Mouse (Mus musculus) forebrain, embryonic 11.5 days (tissue): Measurements from ENCODE around the gene Tcf20. TPM values are rescaled to one million over a fixed set of nuclear protein-coding genes. Genes with fewer than 3 reads are reported as not detected.
A peak's percentile ranks its signal among the peaks of the same experiment; 100 is the strongest.

Experiments used
- ATAC-seq: fragments of 200-750 bp; cut with Nextera tagmentation; replicated peaks from 2 replicates; pipeline ENCODE4 v1.8.0; 2017; ENCODE audit warnings: moderate TSS enrichment; ENCODE audit not compliant: low FRiP score
- DNase-seq: peaks from one replicate; pipeline ENCODE4 v3.0.0-alpha.2; 2017; ENCODE audit warnings: low spot score
- H3K27ac ChIP-seq: fragments of 300-500 bp; sonication (generic); 2 replicates; pipeline ENCODE4 v1.5.1; 2014; ENCODE audit warnings: low read depth, low read length
- H3K27me3 ChIP-seq: fragments of 300-500 bp; sonication (generic); 2 replicates; pipeline ENCODE4 v1.6.1; 2014; ENCODE audit warnings: mild to moderate bottlenecking, low read length, mixed read lengths; ENCODE audit not compliant: control insufficient read depth, insufficient read depth
- H3K36me3 ChIP-seq: fragments of 300-500 bp; sonication (generic); 2 replicates; pipeline ENCODE4 v1.6.1; 2014; ENCODE audit warnings: mild to moderate bottlenecking, low read length, moderate library complexity, mixed read lengths; ENCODE audit not compliant: control insufficient read depth, insufficient read depth
- H3K4me1 ChIP-seq: fragments of 300-500 bp; sonication (generic); replicated peaks from 2 replicates; pipeline ENCODE4 v1.6.1; 2014; ENCODE audit warnings: low read length, mixed read lengths; ENCODE audit not compliant: control insufficient read depth, insufficient read depth
- H3K4me2 ChIP-seq: fragments of 300-500 bp; sonication (generic); 2 replicates; pipeline ENCODE4 v1.6.1; 2014; ENCODE audit warnings: low read depth, mild to moderate bottlenecking, low read length, moderate library complexity, mixed read lengths; ENCODE audit not compliant: severe bottlenecking
- H3K4me3 ChIP-seq: fragments of 300-500 bp; sonication (generic); 2 replicates; pipeline ENCODE4 v1.5.1; 2014; ENCODE audit warnings: low read depth, low read length
- H3K9ac ChIP-seq: fragments of 300-500 bp; sonication (generic); 2 replicates; pipeline ENCODE4 v1.6.1; 2014; ENCODE audit warnings: low read length
- H3K9me3 ChIP-seq: fragments of 300-500 bp; sonication (generic); 2 replicates; pipeline ENCODE4 v1.6.1; 2016; ENCODE audit warnings: low read length, mixed read lengths; ENCODE audit not compliant: control insufficient read depth
- WGBS: fragments of 180-500 bp; shearing (Covaris S2); extraction: QIAGEN DNeasy Blood & Tissue Kit; methylation state at CpG from one replicate; pipeline ENCODE4 v1.1.7; 2014; 5-methylcytosine and 5-hydroxymethylcytosine counted together
- polyA plus RNA-seq: library from polyadenylated mRNA; unstranded; fragments of >200 nt; fragmentation: Nextera tagmentation; extraction: Ambion mirVana; gene quantifications from 2 replicates; pipeline ENCODE4 v1.2.1, GENCODE M21; 2014

The Tcf20 gene
- polyA plus RNA-seq, 1 experiment from 2014 or later: 12.6 TPM

GRCm38 (mm10) chr15:82920895-82921515 is 66.7 kb downstream of the Tcf20 start:
- peak; percentile 78 for DNase-seq
- Histone ChIP-seq H3K4me3 (no peak overlapping the region), H3K27me3 (peaks cover 2% of the 10 kb centered on the region), H3K9ac (no peak overlapping the region), H3K9me3 (no peaks in the 10 kb centered on the region), H3K36me3 (no peaks in the 10 kb centered on the region), H3K27ac (peak overlapping the region; percentile 14; the same call in 1 of the 2 replicates), H3K4me2 (peak overlapping the region; percentile 20; the same call in 1 of the 2 replicates), H3K4me1 (peaks cover 52% of the 10 kb centered on the region)
- ATAC-seq: peak; percentile 64
- WGBS: 3% methylated on average over 13 of the region's 13 CpGs

DNA sequence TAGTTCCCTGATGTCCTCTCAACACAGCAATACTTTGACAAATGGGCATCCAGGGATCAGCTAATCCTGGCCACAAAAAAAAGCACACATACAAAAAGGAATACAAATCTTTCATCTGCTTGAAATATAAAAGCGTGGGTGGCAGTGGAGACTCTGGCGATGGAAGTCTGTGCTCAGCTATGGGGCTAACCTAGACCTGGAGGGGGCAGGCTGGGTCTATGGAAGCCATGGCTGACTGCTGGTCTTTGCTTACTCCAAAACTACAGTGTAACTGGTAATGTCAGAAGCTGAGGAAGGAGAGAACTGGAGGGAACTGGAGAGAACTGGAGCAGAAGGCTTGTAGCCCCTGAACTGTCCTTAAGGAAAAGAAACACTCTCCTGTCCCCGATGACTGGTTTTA is 69.7 kb downstream of the Tcf20 start:
- 77% methylated on average over 3 of the region's 3 CpGs for WGBS
- peaks cover 7% of the 10 kb centered on the region for H3K27me3 ChIP-seq

GRCm38 (mm10) chr15:82917207-82917844 is 70.3 kb downstream of the Tcf20 start:
- Histone ChIP-seq H3K4me1 (peaks cover 27% of the 10 kb centered on the region), H3K27ac (peak overlapping the region; percentile 63; the same call in 1 of the 2 replicates), H3K4me2 (peak overlapping the region; percentile 36; the same call in 1 of the 2 replicates), H3K27me3 (peaks cover 11% of the 10 kb centered on the region), H3K36me3 (no peaks in the 10 kb centered on the region), H3K9me3 (no peaks in the 10 kb centered on the region), H3K4me3 (no peak overlapping the region), H3K9ac (no peak overlapping the region; the same call in 1 of the 2 replicates)
- peak; percentile 72 for DNase-seq
- ATAC-seq: no peak
- WGBS: 49% methylated on average over 28 of the region's 28 CpGs

More for the DNA sequence above, 69.7 kb downstream of the Tcf20 start:
- ATAC-seq: no peak
- H3K27ac ChIP-seq: no peak overlapping the region; the same call in 1 of the 2 replicates
- H3K36me3 ChIP-seq: no peaks in the 10 kb centered on the region
- H3K4me2 ChIP-seq: no peak overlapping the region
- no peaks in the 10 kb centered on the region for H3K9me3 ChIP-seq
- DNase-seq: no peak
- H3K4me1 ChIP-seq: peaks cover 31% of the 10 kb centered on the region
- no peak overlapping the region for H3K4me3 ChIP-seq
- H3K9ac ChIP-seq: no peak overlapping the region; the same call in 1 of the 2 replicates

GRCm38 (mm10) chr15:82914455-82914854 is 73.2 kb downstream of the Tcf20 start:
- Histone ChIP-seq H3K9me3 (no peaks in the 10 kb centered on the region), H3K9ac (no peak overlapping the region), H3K27ac (no peak overlapping the region), H3K36me3 (no peaks in the 10 kb centered on the region), H3K4me2 (no peak overlapping the region), H3K27me3 (peaks cover 22% of the 10 kb centered on the region), H3K4me3 (no peak overlapping the region), H3K4me1 (peaks cover 28% of the 10 kb centered on the region)
- 84% methylated on average over 3 of the region's 3 CpGs for WGBS
- no peak for DNase-seq
- ATAC-seq: no peak

DNA sequence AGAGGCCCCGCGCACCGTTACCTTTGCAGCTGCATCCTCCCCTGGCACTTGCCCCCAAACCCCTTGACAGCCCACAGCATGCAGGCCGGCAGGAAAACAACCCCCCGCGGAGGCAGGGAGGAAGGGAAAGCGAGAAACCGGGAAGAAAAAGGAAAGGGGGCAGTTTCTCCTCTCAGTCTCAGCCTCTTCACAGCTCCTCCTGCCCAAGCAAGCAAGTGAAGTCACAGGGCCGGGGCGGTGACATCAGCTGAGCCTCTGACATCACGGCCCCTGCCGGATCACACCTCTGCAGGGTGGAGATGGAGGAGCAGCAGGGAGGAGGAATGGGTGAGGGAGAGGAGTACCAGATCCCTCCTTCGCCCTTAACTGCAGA is 75.7 kb downstream of the Tcf20 start:
- peak; percentile 75 for DNase-seq
- Histone ChIP-seq H3K4me2 (peak overlapping the region; percentile 77), H3K9ac (peak overlapping the region; percentile 56), H3K27ac (peak overlapping the region; percentile 65), H3K9me3 (no peaks in the 10 kb centered on the region), H3K27me3 (peaks cover 31% of the 10 kb centered on the region), H3K4me1 (peaks cover 23% of the 10 kb centered on the region), H3K36me3 (no peaks in the 10 kb centered on the region), H3K4me3 (peak overlapping the region; percentile 24)
- ATAC-seq: peak; percentile 30
- 2% methylated on average over 13 of the region's 13 CpGs for WGBS

GRCm38 (mm10) chr15:82911001-82911964 is 76.4 kb downstream of the Tcf20 start:
- Histone ChIP-seq H3K4me1 (peaks cover 23% of the 10 kb centered on the region), H3K4me3 (peak overlapping the region; percentile 24), H3K27ac (peak overlapping the region; percentile 65), H3K36me3 (no peaks in the 10 kb centered on the region), H3K27me3 (peaks cover 31% of the 10 kb centered on the region), H3K4me2 (peak overlapping the region; percentile 77), H3K9ac (peak overlapping the region; percentile 56), H3K9me3 (no peaks in the 10 kb centered on the region)
- DNase-seq: peak; percentile 83
- peak; percentile 87 for ATAC-seq
- WGBS: 6% methylated on average over 44 of the region's 44 CpGs

DNA sequence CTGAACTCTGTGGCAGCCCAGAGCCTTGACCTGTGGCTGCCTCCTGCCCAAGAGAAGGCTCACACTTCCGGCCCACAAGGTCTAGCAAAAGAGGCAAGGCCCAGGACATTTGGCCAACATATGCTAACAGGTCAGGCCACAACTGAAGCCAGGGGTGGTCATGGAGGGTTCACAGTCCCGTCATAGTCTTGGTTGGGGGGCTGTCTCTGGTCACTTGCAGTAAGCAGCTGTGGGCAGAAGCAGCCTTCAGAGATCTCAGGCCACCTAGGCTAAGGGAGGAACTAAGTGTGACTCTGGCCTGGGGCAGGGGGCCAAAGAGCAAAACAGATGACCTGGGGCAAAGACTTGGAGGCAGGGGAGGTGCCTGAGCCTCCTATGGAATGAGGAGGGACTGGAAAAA is 77.1 kb downstream of the Tcf20 start:
- no peak for ATAC-seq
- no peak overlapping the region for H3K9ac ChIP-seq
- H3K4me2 ChIP-seq: no peak overlapping the region
- H3K4me1 ChIP-seq: peaks cover 25% of the 10 kb centered on the region
- no peak overlapping the region for H3K4me3 ChIP-seq
- WGBS: 54% methylated on average over 2 of the region's 2 CpGs
- H3K27me3 ChIP-seq: peaks cover 35% of the 10 kb centered on the region
- no peaks in the 10 kb centered on the region for H3K36me3 ChIP-seq
- DNase-seq: peak; percentile 53
- no peaks in the 10 kb centered on the region for H3K9me3 ChIP-seq
- no peak overlapping the region for H3K27ac ChIP-seq

GRCm38 (mm10) chr15:82909791-82910190 is 77.9 kb downstream of the Tcf20 start:
- no peak overlapping the region for H3K4me2 ChIP-seq
- WGBS: 85% methylated on average over 4 of the region's 4 CpGs
- no peak overlapping the region for H3K27ac ChIP-seq
- peaks cover 27% of the 10 kb centered on the region for H3K4me1 ChIP-seq
- H3K4me3 ChIP-seq: no peak overlapping the region
- no peaks in the 10 kb centered on the region for H3K9me3 ChIP-seq
- H3K36me3 ChIP-seq: no peaks in the 10 kb centered on the region
- H3K9ac ChIP-seq: no peak overlapping the region
- DNase-seq (peak; percentile 27), ATAC-seq (no peak)
- H3K27me3 ChIP-seq: peaks cover 37% of the 10 kb centered on the region
